Mouse (Mus musculus): Measurements from ENCODE around the gene Clrn2. TPM values are rescaled to one million over a fixed set of nuclear protein-coding genes. Genes with fewer than 3 reads are reported as not detected.
"Not testable (repeated sequence)": the region's sequence is repeated elsewhere in the genome, so short reads cannot be mapped to it uniquely, and the experiment has no call there.

Gene Clrn2
- 0.28 and 0.40 TPM in 2 replicates for polyA plus RNA-seq (2015; fragmentation: Nextera tagmentation; extraction: Ambion mirVana)

DNA sequence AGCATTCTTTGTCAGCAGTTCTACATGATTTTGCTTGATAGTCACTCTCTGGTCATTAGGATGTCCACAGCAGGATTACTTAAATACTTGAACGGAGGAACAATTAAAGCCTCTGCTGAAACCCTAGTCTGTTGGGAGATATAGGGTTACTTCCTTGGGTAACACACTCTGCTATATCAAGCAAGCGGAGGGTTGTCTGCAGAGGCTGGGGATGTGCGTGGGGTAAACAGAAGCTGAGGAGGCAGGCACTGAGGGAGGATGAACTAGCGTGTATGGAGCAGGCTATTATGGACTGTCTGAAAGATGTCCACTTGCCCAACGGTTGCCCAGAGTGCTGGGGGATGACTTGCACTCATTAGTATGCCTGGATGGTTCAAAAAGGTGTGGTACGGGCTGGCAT, at the start of gene Clrn2:
Clrn2 (plus strand) TSS at position 301 of the 400 bp plus-strand sequence.
- WGBS = 67% methylated on average over 6 of the region's 6 CpGs
- Histone ChIP-seq H3K4me2 (ENCODE audit: low read length) (no peak within 1 kb of the TSS), H3K9ac (ENCODE audit: low read depth, low read length) (no peak within 1 kb of the TSS), H3K4me1 (ENCODE audit: control insufficient read depth, insufficient read depth, low read depth, low read length) (peaks cover 9% of the 10 kb centered on the region), H3K27me3 (replicated peaks; ENCODE audit: control insufficient read depth, insufficient read depth, low read length) (no peaks in the 10 kb centered on the region), H3K27ac (ENCODE audit: low read depth, low read length) (no peak within 1 kb of the TSS), H3K36me3 (ENCODE audit: control insufficient read depth, insufficient read depth, low read length) (no peaks in the 10 kb centered on the region), H3K9me3 (ENCODE audit: control insufficient read depth, low read length) (no peaks in the 10 kb centered on the region), H3K4me3 (ENCODE audit: low read length) (no peak within 1 kb of the TSS)
- ATAC-seq = no peak

DNA sequence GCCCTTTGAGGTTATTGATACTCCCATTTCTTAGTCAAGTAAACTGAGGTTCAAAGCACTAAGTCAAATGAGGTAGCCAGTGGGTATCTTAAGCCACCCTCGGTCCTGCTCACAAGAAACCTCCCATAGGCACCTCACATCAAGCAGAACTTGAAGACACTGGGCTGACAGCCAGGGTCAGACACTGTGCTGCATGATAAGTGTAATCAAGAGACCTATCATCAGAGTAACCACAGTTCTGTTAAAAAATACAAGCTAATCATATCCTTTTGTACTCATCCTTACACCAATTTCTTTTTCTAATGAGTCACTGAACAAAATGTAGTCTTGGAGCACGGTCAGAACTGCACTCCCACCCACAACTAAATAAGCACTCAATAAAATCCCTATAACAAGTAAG, 47.4 kb upstream of the Clrn2 start:
- H3K9me3 ChIP-seq (ENCODE audit: control insufficient read depth, low read length) = no peaks in the 10 kb centered on the region
- no peak overlapping the region for H3K4me2 ChIP-seq (ENCODE audit: low read length)
- no peak overlapping the region for H3K27ac ChIP-seq (ENCODE audit: low read depth, low read length)
- 75% methylated on average over 2 of the region's 2 CpGs for WGBS
- no peaks in the 10 kb centered on the region for H3K36me3 ChIP-seq (ENCODE audit: control insufficient read depth, insufficient read depth, low read length)
- no peak overlapping the region for H3K4me3 ChIP-seq (ENCODE audit: low read length)
- H3K4me1 ChIP-seq (ENCODE audit: control insufficient read depth, insufficient read depth, low read depth, low read length) = no peaks in the 10 kb centered on the region
- no peak overlapping the region for H3K9ac ChIP-seq (ENCODE audit: low read depth, low read length)
- no peak for ATAC-seq
- H3K27me3 ChIP-seq (replicated peaks; ENCODE audit: control insufficient read depth, insufficient read depth, low read length) = no peaks in the 10 kb centered on the region

DNA sequence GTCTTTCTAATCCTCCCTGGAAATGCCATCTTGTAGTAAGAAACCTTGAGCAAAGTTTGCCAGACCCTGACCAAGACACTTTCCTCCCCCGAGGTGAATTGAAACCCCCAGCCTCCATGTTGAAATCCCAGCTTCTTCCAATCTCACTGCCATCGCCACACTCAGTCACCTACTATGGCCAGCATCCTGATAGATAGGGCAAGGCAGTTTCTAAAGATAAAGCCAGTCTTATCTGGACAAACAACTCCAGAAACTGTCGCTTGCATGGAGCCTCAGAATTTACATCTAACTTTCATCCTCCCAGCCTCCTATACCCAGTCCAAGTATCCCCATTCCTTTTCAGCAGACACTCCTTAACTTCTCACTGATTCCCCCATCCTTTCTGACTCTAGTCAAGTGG, 37.1 kb upstream of the Clrn2 start:
- no peak for ATAC-seq
- no peaks in the 10 kb centered on the region for H3K27me3 ChIP-seq (replicated peaks; ENCODE audit: control insufficient read depth, insufficient read depth, low read length)
- no peaks in the 10 kb centered on the region for H3K4me1 ChIP-seq (ENCODE audit: control insufficient read depth, insufficient read depth, low read depth, low read length)
- 97% methylated on average over 3 of the region's 3 CpGs for WGBS
- H3K4me2 ChIP-seq (ENCODE audit: low read length) = no peak overlapping the region
- no peak overlapping the region for H3K4me3 ChIP-seq (ENCODE audit: low read length)
- no peak overlapping the region for H3K9ac ChIP-seq (ENCODE audit: low read depth, low read length)
- no peaks in the 10 kb centered on the region for H3K36me3 ChIP-seq (ENCODE audit: control insufficient read depth, insufficient read depth, low read length)
- H3K9me3 ChIP-seq (ENCODE audit: control insufficient read depth, low read length) = peaks cover 3% of the 10 kb centered on the region; the same call in 1 of the 2 replicates
- no peak overlapping the region for H3K27ac ChIP-seq (ENCODE audit: low read depth, low read length)

DNA sequence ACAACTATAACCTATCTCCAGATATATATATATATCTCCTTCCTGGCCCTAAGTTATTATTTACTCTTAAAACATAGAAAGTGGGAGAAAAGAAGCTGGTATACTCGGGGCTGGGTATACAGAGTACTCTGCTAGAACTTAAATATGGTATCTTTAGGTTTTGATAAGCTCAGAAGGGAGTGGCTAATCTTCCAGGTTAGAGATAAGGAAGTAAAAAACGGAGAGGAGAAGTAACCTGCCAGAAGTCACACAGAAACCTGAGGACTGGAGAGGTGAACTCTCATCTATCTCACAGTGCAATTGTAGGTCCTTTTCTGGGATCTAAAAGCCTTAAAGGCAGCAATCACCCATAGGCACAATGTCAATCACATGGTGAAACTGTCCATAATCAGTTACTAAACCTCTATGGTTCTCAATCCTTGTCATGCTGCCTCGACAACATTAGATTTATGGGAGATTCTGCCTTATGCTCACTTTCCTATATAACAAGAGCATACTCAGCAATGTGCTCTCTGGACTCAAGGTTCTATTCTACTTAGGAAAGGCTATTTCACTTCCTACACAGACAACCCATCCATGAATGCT, 35.6 kb upstream of the Clrn2 start:
- Histone ChIP-seq H3K9ac (ENCODE audit: low read depth, low read length) (no peak overlapping the region), H3K4me1 (ENCODE audit: control insufficient read depth, insufficient read depth, low read depth, low read length) (no peaks in the 10 kb centered on the region), H3K27ac (ENCODE audit: low read depth, low read length) (no peak overlapping the region), H3K27me3 (replicated peaks; ENCODE audit: control insufficient read depth, insufficient read depth, low read length) (no peaks in the 10 kb centered on the region), H3K4me2 (ENCODE audit: low read length) (no peak overlapping the region), H3K4me3 (ENCODE audit: low read length) (no peak overlapping the region), H3K9me3 (ENCODE audit: control insufficient read depth, low read length) (peaks cover 3% of the 10 kb centered on the region; the same call in 1 of the 2 replicates), H3K36me3 (ENCODE audit: control insufficient read depth, insufficient read depth, low read length) (no peaks in the 10 kb centered on the region)
- 82% methylated on average over 3 of the region's 3 CpGs for WGBS
- ATAC-seq = no peak

DNA sequence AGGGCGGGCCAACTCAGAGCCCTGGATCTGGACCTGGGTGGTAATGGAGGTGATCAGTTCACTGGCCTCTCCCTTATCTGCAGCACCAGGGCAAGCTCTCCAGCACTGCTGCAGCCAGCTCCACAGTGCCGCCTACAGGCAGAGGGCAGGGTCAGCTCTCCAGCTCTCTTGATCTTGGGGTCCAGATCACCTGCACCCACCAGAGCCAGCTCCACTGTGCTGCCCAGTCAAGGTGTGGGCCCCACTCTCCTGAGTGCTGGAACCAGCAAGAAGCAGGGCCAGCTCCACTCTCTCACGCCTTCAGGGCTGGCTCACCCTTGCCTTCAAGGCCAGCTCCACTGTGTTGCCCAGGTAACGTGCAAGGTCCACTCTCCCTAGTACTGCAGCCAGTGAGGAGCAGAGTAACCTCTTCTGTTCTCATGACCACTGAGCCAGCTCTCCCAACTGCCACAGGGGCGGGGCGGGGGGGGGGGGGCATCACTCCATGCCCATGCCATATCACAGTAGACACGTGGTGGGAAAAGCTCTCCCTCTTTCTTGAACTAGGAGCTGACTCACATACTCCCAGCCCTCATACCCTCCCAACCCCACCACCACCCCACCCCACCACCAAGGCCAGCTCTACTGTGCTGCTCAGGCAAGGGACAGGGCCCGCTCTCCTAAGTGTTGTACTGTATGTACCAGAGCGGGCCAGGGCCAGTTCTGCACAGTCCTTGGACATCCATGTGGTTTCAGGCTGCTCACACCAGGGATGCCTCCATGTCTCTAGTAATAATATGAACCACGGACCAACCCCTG, 33.5 kb upstream of the Clrn2 start:
- no peak overlapping the region for H3K27ac ChIP-seq (ENCODE audit: low read depth, low read length)
- peaks cover 3% of the 10 kb centered on the region; the same call in 1 of the 2 replicates for H3K9me3 ChIP-seq (ENCODE audit: control insufficient read depth, low read length)
- H3K4me1 ChIP-seq (ENCODE audit: control insufficient read depth, insufficient read depth, low read depth, low read length) = no peaks in the 10 kb centered on the region
- H3K36me3 ChIP-seq (ENCODE audit: control insufficient read depth, insufficient read depth, low read length) = no peaks in the 10 kb centered on the region
- no peaks in the 10 kb centered on the region for H3K27me3 ChIP-seq (replicated peaks; ENCODE audit: control insufficient read depth, insufficient read depth, low read length)
- H3K9ac ChIP-seq (ENCODE audit: low read depth, low read length) = no peak overlapping the region
- peak; percentile 25; the same call in 1 of the 2 replicates for ATAC-seq
- WGBS = 80% methylated on average over 10 of the region's 10 CpGs
- no peak overlapping the region for H3K4me2 ChIP-seq (ENCODE audit: low read length)
- no peak overlapping the region for H3K4me3 ChIP-seq (ENCODE audit: low read length)

DNA sequence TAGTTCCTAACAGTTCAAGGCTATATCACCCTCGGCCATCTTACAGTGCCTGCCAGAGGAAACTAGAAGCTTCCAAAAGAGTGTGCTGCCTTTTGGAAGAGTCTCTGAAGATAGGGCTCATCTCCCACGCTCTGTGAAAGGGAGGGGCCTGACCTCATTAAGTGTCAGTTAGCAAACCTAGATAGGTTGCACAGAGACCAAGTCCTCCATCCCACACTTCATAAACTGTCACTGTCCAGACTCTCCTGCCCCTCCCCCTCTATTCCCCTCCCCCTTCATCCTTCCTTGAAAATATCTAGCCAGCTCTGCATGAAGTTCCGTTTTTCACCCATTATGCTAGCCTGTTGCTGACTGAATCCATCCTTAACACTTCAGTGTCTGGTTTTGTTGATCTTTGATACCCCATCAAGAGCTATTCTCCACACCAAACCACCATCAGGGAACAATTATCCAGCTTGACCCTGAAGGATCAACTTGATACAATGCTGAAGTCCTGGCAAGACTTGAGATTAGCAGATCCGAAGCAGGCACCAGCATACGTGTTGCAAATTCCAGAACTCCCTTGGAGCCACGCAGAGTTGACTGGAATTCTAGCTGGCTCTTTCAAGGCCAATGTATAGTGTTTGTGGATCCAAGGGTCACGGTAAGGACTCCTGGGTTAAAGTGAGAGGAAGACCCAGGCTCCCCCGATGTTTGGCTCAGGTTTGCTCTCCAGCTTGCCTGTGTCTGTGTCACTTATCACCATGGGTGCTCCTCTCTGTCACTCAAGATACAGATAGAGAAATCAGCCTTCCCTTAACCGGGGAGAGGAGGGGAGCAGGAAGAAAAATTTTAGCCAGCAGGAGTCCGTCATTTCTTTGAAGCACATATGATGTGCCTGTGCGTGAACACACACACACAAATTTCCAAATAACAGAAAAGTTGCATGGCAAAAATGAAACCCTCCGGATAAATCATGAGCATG, 31.4 kb upstream of the Clrn2 start:
- H3K9ac ChIP-seq (ENCODE audit: low read depth, low read length) = no peak overlapping the region
- 78% methylated on average over 12 of the region's 12 CpGs for WGBS
- H3K4me2 ChIP-seq (ENCODE audit: low read length) = no peak overlapping the region
- no peaks in the 10 kb centered on the region for H3K27me3 ChIP-seq (replicated peaks; ENCODE audit: control insufficient read depth, insufficient read depth, low read length)
- H3K4me3 ChIP-seq (ENCODE audit: low read length) = no peak overlapping the region
- no peaks in the 10 kb centered on the region for H3K9me3 ChIP-seq (ENCODE audit: control insufficient read depth, low read length)
- no peaks in the 10 kb centered on the region for H3K4me1 ChIP-seq (ENCODE audit: control insufficient read depth, insufficient read depth, low read depth, low read length)
- no peaks in the 10 kb centered on the region for H3K36me3 ChIP-seq (ENCODE audit: control insufficient read depth, insufficient read depth, low read length)
- ATAC-seq = no peak
- no peak overlapping the region for H3K27ac ChIP-seq (ENCODE audit: low read depth, low read length)

DNA sequence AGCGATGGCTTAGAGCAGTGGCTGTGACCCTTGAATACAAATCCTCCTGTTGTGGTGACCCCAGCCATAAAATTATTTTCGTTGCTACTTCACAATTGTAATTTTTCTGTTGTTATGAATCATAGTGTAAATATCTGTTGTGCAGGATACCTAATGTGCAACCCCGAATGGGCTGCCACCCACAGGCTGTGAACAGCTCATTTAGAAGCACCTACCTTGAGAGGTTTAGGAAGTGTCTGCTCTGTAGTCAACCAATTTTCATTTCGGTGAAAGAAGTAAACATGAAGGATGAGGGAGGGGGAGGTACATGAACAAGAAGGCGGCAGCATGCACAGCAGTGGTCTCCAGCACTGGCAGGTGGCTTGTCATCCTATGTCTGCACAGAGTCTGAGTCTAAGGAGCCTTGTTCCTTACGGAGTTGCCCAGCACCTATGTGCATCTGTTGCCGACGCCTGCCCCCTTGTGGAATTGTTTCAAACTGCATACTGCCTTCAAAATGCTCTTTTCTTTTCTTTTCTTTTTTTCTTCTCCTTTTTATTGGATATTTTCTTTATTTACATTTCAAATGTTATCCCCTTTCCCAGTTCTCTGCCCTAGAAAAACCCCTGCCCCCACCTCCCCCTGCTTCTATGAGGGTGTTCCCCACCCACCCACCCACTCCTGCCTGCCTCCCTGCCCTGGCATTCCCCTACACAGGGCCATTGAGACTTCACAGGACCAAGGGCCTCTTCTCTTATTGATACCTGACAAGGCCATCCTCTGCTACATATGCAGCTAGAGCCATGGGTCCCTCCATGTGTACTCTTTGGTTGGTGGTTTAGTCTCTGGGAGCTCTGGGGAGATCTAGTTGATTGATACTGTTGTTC, 29.3 kb upstream of the Clrn2 start:
- Histone ChIP-seq H3K36me3 (ENCODE audit: control insufficient read depth, insufficient read depth, low read length) (no peaks in the 10 kb centered on the region), H3K4me2 (ENCODE audit: low read length) (no peak overlapping the region), H3K27me3 (replicated peaks; ENCODE audit: control insufficient read depth, insufficient read depth, low read length) (no peaks in the 10 kb centered on the region), H3K4me1 (ENCODE audit: control insufficient read depth, insufficient read depth, low read depth, low read length) (no peaks in the 10 kb centered on the region), H3K9me3 (ENCODE audit: control insufficient read depth, low read length) (no peaks in the 10 kb centered on the region), H3K27ac (ENCODE audit: low read depth, low read length) (no peak overlapping the region), H3K9ac (ENCODE audit: low read depth, low read length) (no peak overlapping the region), H3K4me3 (ENCODE audit: low read length) (no peak overlapping the region)
- ATAC-seq = peak; percentile 90
- 39% methylated on average over 8 of the region's 8 CpGs for WGBS

DNA sequence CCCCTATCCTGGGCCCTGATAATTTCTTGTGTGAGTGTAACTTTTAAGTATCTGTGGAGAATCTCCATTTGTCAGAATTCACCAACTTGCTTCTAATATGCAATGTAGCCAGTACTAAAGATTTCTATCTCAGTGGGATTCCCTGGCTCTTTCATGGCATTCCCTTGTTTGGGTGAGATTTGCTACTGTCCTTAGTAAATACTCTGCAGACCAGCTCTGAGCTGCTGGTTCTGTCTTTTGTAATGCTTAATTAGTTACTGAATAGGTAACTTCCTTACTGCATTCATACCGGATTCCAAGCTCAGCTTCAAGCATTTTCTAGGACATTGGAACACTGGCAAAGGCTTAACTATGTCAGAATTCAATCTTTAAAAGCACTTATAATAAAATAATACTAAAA, 27.8 kb upstream of the Clrn2 start:
- 34% methylated on average over 1 of the region's 1 CpGs for WGBS
- H3K36me3 ChIP-seq (ENCODE audit: control insufficient read depth, insufficient read depth, low read length); ATAC-seq; H3K27me3 ChIP-seq (replicated peaks; ENCODE audit: control insufficient read depth, insufficient read depth, low read length); H3K4me3 ChIP-seq (ENCODE audit: low read length); H3K27ac ChIP-seq (ENCODE audit: low read depth, low read length); H3K4me1 ChIP-seq (ENCODE audit: control insufficient read depth, insufficient read depth, low read depth, low read length); H3K4me2 ChIP-seq (ENCODE audit: low read length); H3K9me3 ChIP-seq (ENCODE audit: control insufficient read depth, low read length); H3K9ac ChIP-seq (ENCODE audit: low read depth, low read length): not testable (repeated sequence)
